In genomic region chr2:71951212-71951611, GRCm38 (mm10) we compare ENCODE assay signal across 20 mouse cellular contexts. TPM values are rescaled to one million over a fixed set of nuclear protein-coding genes. Genes with fewer than 3 reads are reported as not detected.
A peak's percentile ranks its signal among the peaks of the same experiment; 100 is the strongest.
DNase-seq lines count a peak whose midpoint lies in the region; ATAC-seq and TF ChIP-seq lines count a peak whose summit lies in the region.
"Had no signal": no experiment of that assay in that cellular context is flagged by ENCODE, and none has a peak within 500 bp of the region (broad histone marks: within the 10 kb centered on the region; RNA-seq: fewer than 3 reads in every experiment).

No protein-coding gene starts in this region.

- no peak overlapping the region for H3K9ac ChIP-seq in forebrain, embryonic 14.5 days (ENCODE audit: low read length)
- no peak overlapping the region for H3K9ac ChIP-seq in forebrain, embryonic 16.5 days (replicated peaks; ENCODE audit: low read depth, low read length)
- no peak overlapping the region for H3K9ac ChIP-seq in midbrain, postnatal 0 days (replicated peaks; ENCODE audit: low read length, poor library complexity, severe bottlenecking)
- H3K9ac ChIP-seq in midbrain, embryonic 11.5 days (ENCODE audit: low read length) = no peak overlapping the region
- H3K9ac ChIP-seq: embryonic facial prominence, embryonic 12.5 days; forebrain, embryonic 12.5 days had no signal

- 0 out of 2 replicates have a peak, but pooled peaks cover 2% of the 10 kb centered on the region for H3K9me3 ChIP-seq in forebrain, embryonic 14.5 days (replicated peaks; ENCODE audit: control insufficient read depth, low read length)
- H3K9me3 ChIP-seq in forebrain, embryonic 16.5 days (ENCODE audit: control insufficient read depth, low read length) = no peaks in the 10 kb centered on the region
- no peaks in the 10 kb centered on the region for H3K9me3 ChIP-seq in midbrain, postnatal 0 days (ENCODE audit: low read length)
- no peaks in the 10 kb centered on the region for H3K9me3 ChIP-seq in midbrain, embryonic 11.5 days (ENCODE audit: control insufficient read depth, low read length)
- H3K9me3 ChIP-seq: embryonic facial prominence, embryonic 12.5 days; forebrain, embryonic 12.5 days had no signal

- no peaks in the 10 kb centered on the region for H3K4me1 ChIP-seq in forebrain, embryonic 14.5 days (ENCODE audit: control insufficient read depth, insufficient read depth, low read length)
- peaks cover 3% of the 10 kb centered on the region; the same call in 1 of the 2 replicates for H3K4me1 ChIP-seq in forebrain, embryonic 16.5 days (replicated peaks; ENCODE audit: control insufficient read depth, insufficient read depth, low read length)
- no peaks in the 10 kb centered on the region for H3K4me1 ChIP-seq in midbrain, postnatal 0 days (ENCODE audit: insufficient read depth, low read length)
- H3K4me1 ChIP-seq in midbrain, embryonic 11.5 days (ENCODE audit: control insufficient read depth, insufficient read depth, low read length) = no peaks in the 10 kb centered on the region
- H3K4me1 ChIP-seq: embryonic facial prominence, embryonic 10.5 days; embryonic facial prominence, embryonic 12.5 days; forebrain, embryonic 12.5 days had no signal

- no peak overlapping the region for H3K4me2 ChIP-seq in forebrain, embryonic 14.5 days (ENCODE audit: low read length)
- H3K4me2 ChIP-seq in forebrain, embryonic 16.5 days (ENCODE audit: low read length) = no peak overlapping the region
- H3K4me2 ChIP-seq in midbrain, postnatal 0 days (ENCODE audit: low read depth, low read length, poor library complexity, severe bottlenecking) = no peak overlapping the region
- no peak overlapping the region for H3K4me2 ChIP-seq in midbrain, embryonic 11.5 days
- H3K4me2 ChIP-seq: embryonic facial prominence, embryonic 12.5 days; forebrain, embryonic 12.5 days had no signal

- no peak overlapping the region for H3K4me3 ChIP-seq in forebrain, embryonic 14.5 days (ENCODE audit: low read depth, low read length)
- no peak overlapping the region for H3K4me3 ChIP-seq in forebrain, embryonic 16.5 days (replicated peaks; ENCODE audit: low read length)
- H3K4me3 ChIP-seq in midbrain, postnatal 0 days (ENCODE audit: low read depth, low read length) = no peak overlapping the region
- H3K4me3 ChIP-seq in midbrain, embryonic 11.5 days (ENCODE audit: low read depth, low read length) = no peak overlapping the region
- H3K4me3 ChIP-seq: embryonic facial prominence, embryonic 10.5 days; embryonic facial prominence, embryonic 12.5 days; forebrain, embryonic 12.5 days had no signal

- WGBS in forebrain, embryonic 14.5 days = 54% methylated on average over 4 of the region's 4 CpGs
- WGBS in forebrain, embryonic 16.5 days = 35% methylated on average over 4 of the region's 4 CpGs
- 60% methylated on average over 4 of the region's 4 CpGs for WGBS in midbrain, postnatal 0 days
- WGBS in midbrain, embryonic 11.5 days = 85% methylated on average over 4 of the region's 4 CpGs

- TF ChIP-seq CTCF in midbrain, postnatal 0 days (IDR thresholded peaks at IDR 0.05) = no peak
- no peak for TF ChIP-seq CTCF in brain, embryonic 14.5 days (IDR thresholded peaks at IDR 0.05; ENCODE audit: borderline replicate concordance, extremely low read depth, insufficient read depth, insufficient read length)

- ATAC-seq in forebrain, embryonic 14.5 days = peak; percentile 66; the same call in 1 of the 2 replicates
- no peak for ATAC-seq in forebrain, embryonic 16.5 days
- no peak for ATAC-seq in midbrain, postnatal 0 days (ENCODE audit: low FRiP score)
- no peak for ATAC-seq in midbrain, embryonic 11.5 days (ENCODE audit: low FRiP score)

- TF ChIP-seq POLR2A in brain, embryonic 14.5 days (IDR thresholded peaks at IDR 0.05; ENCODE audit: borderline replicate concordance, extremely low read depth, insufficient read depth, insufficient read length, poor library complexity, severe bottlenecking) = no peak

- no peaks in the 10 kb centered on the region for H3K36me3 ChIP-seq in forebrain, embryonic 14.5 days (ENCODE audit: control insufficient read depth, insufficient read depth, low read length)
- H3K36me3 ChIP-seq in forebrain, embryonic 16.5 days (ENCODE audit: control insufficient read depth, insufficient read depth) = no peaks in the 10 kb centered on the region
- H3K36me3 ChIP-seq in midbrain, postnatal 0 days (ENCODE audit: insufficient read depth, low read length) = no peaks in the 10 kb centered on the region
- H3K36me3 ChIP-seq in midbrain, embryonic 11.5 days (ENCODE audit: control insufficient read depth, insufficient read depth, low read length) = no peaks in the 10 kb centered on the region
- H3K36me3 ChIP-seq: embryonic facial prominence, embryonic 10.5 days; embryonic facial prominence, embryonic 12.5 days; forebrain, embryonic 12.5 days had no signal

- H3K27ac ChIP-seq in forebrain, embryonic 14.5 days (ENCODE audit: low read depth, low read length) = no peak overlapping the region
- no peak overlapping the region for H3K27ac ChIP-seq in forebrain, embryonic 16.5 days (ENCODE audit: low read length)
- no peak overlapping the region for H3K27ac ChIP-seq in midbrain, postnatal 0 days (ENCODE audit: low read depth, low read length)
- no peak overlapping the region for H3K27ac ChIP-seq in midbrain, embryonic 11.5 days (ENCODE audit: low read depth, low read length)
- H3K27ac ChIP-seq: embryonic facial prominence, embryonic 10.5 days; embryonic facial prominence, embryonic 12.5 days; forebrain, embryonic 12.5 days had no signal

- no peaks in the 10 kb centered on the region for H3K27me3 ChIP-seq in forebrain, embryonic 14.5 days (replicated peaks; ENCODE audit: control insufficient read depth, insufficient read depth, low read length)
- no peaks in the 10 kb centered on the region for H3K27me3 ChIP-seq in forebrain, embryonic 16.5 days (replicated peaks; ENCODE audit: control insufficient read depth, insufficient read depth, low read length)
- no peaks in the 10 kb centered on the region for H3K27me3 ChIP-seq in midbrain, postnatal 0 days (ENCODE audit: insufficient read depth, low read length)
- H3K27me3 ChIP-seq in midbrain, embryonic 11.5 days (ENCODE audit: control insufficient read depth, insufficient read depth, low read length) = no peaks in the 10 kb centered on the region
- H3K27me3 ChIP-seq: embryonic facial prominence, embryonic 12.5 days; forebrain, embryonic 12.5 days had no signal

- DNase-seq in forebrain, embryonic 14.5 days (ENCODE audit: low spot score) = peak; percentile 67
- DNase-seq in midbrain, postnatal 0 days (ENCODE audit: low spot score) = peak; percentile 36
- no peak for DNase-seq in midbrain, embryonic 11.5 days (ENCODE audit: low spot score, missing footprints)
- DNase-seq in brain, embryonic 14.5 days (ENCODE audit: low read depth) = peak; percentile 74
- DNase-seq in embryo, embryonic 9.5 days (ENCODE audit: extremely low spot score) = no peak
- DNase-seq: adrenal gland, adult 2 months; adrenal gland, postnatal 10 days; adrenal gland, postnatal 25 days; cerebellum, adult 11 months; cerebellum, adult 18-20 months; cerebellum, adult 8-10 months; cerebellum, adult 9-11 months; cerebellum, postnatal 14 days; cerebellum, postnatal 36 days; embryo, embryonic 11 days had no signal

RNA-seq across cellular contexts. Expression of gene Rapgef4, which starts 29.8 kb away (rescaled TPM):
- 6.2 and 9.2 TPM in 2 replicates for polyA plus RNA-seq in forebrain, embryonic 14.5 days (2014; fragmentation: Nextera tagmentation; extraction: Ambion mirVana)
- 14.4 and 23.4 TPM in 2 replicates for polyA plus RNA-seq in forebrain, embryonic 16.5 days (2015; fragmentation: Nextera tagmentation; extraction: Ambion mirVana)
- 66.0 and 78.6 TPM in 2 replicates for total RNA-seq in midbrain, postnatal 0 days (2014; rRNA removed)
- polyA plus RNA-seq in midbrain, postnatal 0 days (2015; fragmentation: Nextera tagmentation; extraction: Ambion mirVana) = 44.6 and 48.5 TPM in 2 replicates
- polyA plus RNA-seq in midbrain, embryonic 11.5 days (2014; fragmentation: Nextera tagmentation; extraction: Ambion mirVana) = 2.0 TPM in 2 replicates
- polyA plus RNA-seq in brain, embryonic 14.5 days (2012; rRNA removed) = 16.2 and 20.4 TPM in 2 replicates
- total RNA-seq: MEL had no signal

Comparison
In these comparisons a context has a peak if more than half of its experiments do, and no peak if none do; other contexts are left out.
1. DNase-seq: peak in forebrain, embryonic 14.5 days (single experiment), midbrain, postnatal 0 days (single experiment) and brain, embryonic 14.5 days (single experiment); none in midbrain, embryonic 11.5 days (single experiment) and embryo, embryonic 9.5 days (single experiment).